Mouse (Mus musculus): ENCODE measurements around the gene Zfp658. TPM values are rescaled to one million over a fixed set of nuclear protein-coding genes. Genes with fewer than 3 reads are reported as not detected.

Zfp658 gene
- total and polyA plus RNA-seq, 3 experiments: not detected

- peak; percentile 62; the same call in 1 of the 2 replicates for TF ChIP-seq KAT2A (conservative IDR thresholded peaks at IDR 0.05; ENCODE audit: low read depth, low read length)
- peak; percentile 38; the same call in 1 of the 2 replicates for TF ChIP-seq POLR2AphosphoS2 (IDR thresholded peaks at IDR 0.05; ENCODE audit: low read length)
- TF ChIP-seq SIN3A (IDR thresholded peaks at IDR 0.05; ENCODE audit: low read length): peak; percentile 87
- TF ChIP-seq ZMIZ1 (IDR thresholded peaks at IDR 0.05; ENCODE audit: low read depth, low read length): peak; percentile 54; the same call in 1 of the 2 replicates
- TF ChIP-seq HCFC1 (IDR thresholded peaks at IDR 0.05; ENCODE audit: low read depth, low read length): peak; percentile 90
- TF ChIP-seq MXI1 (IDR thresholded peaks at IDR 0.05; ENCODE audit: low read depth, low read length): peak; percentile 83
- TF ChIP-seq ZNF384 (IDR thresholded peaks at IDR 0.05; ENCODE audit: low read depth, low read length): peak; percentile 95
These were observed 17.6 kb downstream of the Zfp658 start, which contains the start of gene Zfp719 (continued) for GRCm38 (mm10) chr7:43579440-43580171.

DNA sequence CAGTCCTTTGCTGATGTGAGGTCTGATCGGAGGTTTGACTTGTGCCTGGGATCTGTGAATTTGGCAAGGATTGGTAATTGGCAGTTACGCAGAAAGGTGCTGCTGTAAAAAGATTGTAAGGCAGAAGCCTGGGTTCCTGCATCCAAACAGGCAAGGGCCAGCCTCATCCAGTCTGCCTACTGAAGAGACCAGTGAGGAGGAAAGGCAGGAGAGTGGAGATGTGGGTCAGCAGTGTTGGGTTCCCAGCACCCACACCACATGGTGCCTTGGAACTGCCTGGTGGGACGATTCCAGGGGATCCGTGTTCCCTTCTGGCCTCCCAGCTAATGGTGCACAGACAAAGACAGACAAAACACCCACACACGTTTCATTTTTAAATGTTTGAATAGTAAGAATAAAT, 18.5 kb downstream of the Zfp658 start:
- TF ChIP-seq MAFK (IDR thresholded peaks at IDR 0.05; ENCODE audit: borderline replicate concordance, low read depth, low read length) (no peak), POLR2AphosphoS5 (IDR thresholded peaks at IDR 0.05; ENCODE audit: borderline replicate concordance, low read depth, low read length) (no peak), ETS1 (IDR thresholded peaks at IDR 0.05; ENCODE audit: low read depth, low read length) (no peak), RCOR1 (IDR thresholded peaks at IDR 0.05; ENCODE audit: low read depth, low read length) (no peak), UBTF (IDR thresholded peaks at IDR 0.05; ENCODE audit: borderline replicate concordance, insufficient read depth, low read depth, low read length) (no peak), EP300 (IDR thresholded peaks at IDR 0.05; ENCODE audit: low read depth in 1 of 2, low read length in 2 of 2) (no peak), ELF1 (IDR thresholded peaks at IDR 0.05; ENCODE audit: low read depth, low read length) (no peak), NELFE (IDR thresholded peaks at IDR 0.05; ENCODE audit: low read depth, low read length) (no peak), CHD2 (IDR thresholded peaks at IDR 0.05; ENCODE audit: low read length) (no peak), TCF12 (IDR thresholded peaks at IDR 0.05; ENCODE audit: low read depth, low read length) (no peak), GATA1 (IDR thresholded peaks at IDR 0.05; ENCODE audit: low read depth, low read length) (no peak), E2F4 (IDR thresholded peaks at IDR 0.05; ENCODE audit: borderline replicate concordance, low read depth, low read length) (no peak)
- Histone ChIP-seq H3K36me3 (ENCODE audit: control insufficient read depth in 1 of 2, insufficient read depth in 2 of 2, low read length in 2 of 2) (no peaks in the 10 kb centered on the region; a peak in 1 of 4 replicates), H3K9me3 (replicated peaks; ENCODE audit: insufficient read depth, low read length) (no peaks in the 10 kb centered on the region; the same call in 1 of the 2 replicates), H3K27ac (ENCODE audit: control insufficient read depth, low read depth, low read length) (no peak overlapping the region), H3K4me1 (ENCODE audit: control insufficient read depth in 1 of 2, insufficient read depth in 2 of 2, low read length in 2 of 2) (peaks cover 3% of the 10 kb centered on the region in 2 experiments; a peak in 3 of 4 replicates), H3K9ac (ENCODE audit: control insufficient read depth, low read depth, low read length, poor library complexity, severe bottlenecking) (no peak overlapping the region), H3K27me3 (ENCODE audit: control insufficient read depth in 1 of 2, insufficient read depth in 2 of 2, low read length in 2 of 2) (no peaks in the 10 kb centered on the region), H3K79me2 (ENCODE audit: control insufficient read depth, insufficient read depth, low read length, poor library complexity) (peaks cover 20% of the 10 kb centered on the region), H3K4me3 (ENCODE audit: control insufficient read depth in 1 of 2, insufficient read depth in 1 of 2, low read depth in 2 of 2, low read length in 2 of 2) (peak overlapping the region in 1 of 2 experiments; percentile 95; a peak in 2 of 4 replicates)
- DNase-seq (ENCODE audit: low read depth, low spot score): peak; percentile 11
